In genomic region chr11:44480246-44480645, GRCm38 (mm10) we compare ENCODE assay signal across 22 mouse cellular contexts.
"Had no signal": no experiment of that assay in that cellular context is flagged by ENCODE, and none has a peak within 500 bp of the region (broad histone marks: within the 10 kb centered on the region; RNA-seq: fewer than 3 reads in every experiment).

No protein-coding gene starts in this region.

- H3K4me2 ChIP-seq: limb, embryonic 13.5 days; liver, embryonic 13.5 days; lung, embryonic 14.5 days; midbrain, embryonic 12.5 days; midbrain, embryonic 15.5 days; neural tube, embryonic 12.5 days; neural tube, embryonic 15.5 days had no signal

- H3K36me3 ChIP-seq: limb, embryonic 10.5 days; limb, embryonic 13.5 days; liver, embryonic 13.5 days; midbrain, embryonic 12.5 days; midbrain, embryonic 15.5 days; neural tube, embryonic 12.5 days; neural tube, embryonic 15.5 days had no signal

- H3K4me1 ChIP-seq: limb, embryonic 10.5 days; limb, embryonic 13.5 days; midbrain, embryonic 12.5 days; midbrain, embryonic 15.5 days; neural tube, embryonic 12.5 days; neural tube, embryonic 15.5 days had no signal

- H3K9me3 ChIP-seq: limb, embryonic 10.5 days; limb, embryonic 13.5 days; liver, embryonic 13.5 days; midbrain, embryonic 12.5 days; midbrain, embryonic 15.5 days; neural tube, embryonic 12.5 days; neural tube, embryonic 15.5 days had no signal

- DNase-seq: kidney, adult 2 months; kidney, postnatal 25 days; layer of hippocampus, adult 9-11 months; liver; liver, embryonic 13.5 days; lung, embryonic 14.5 days; retina, postnatal 1 day; right cerebral cortex, postnatal 25 days; thymus, adult 2 months; thymus, postnatal 14 days; thymus, postnatal 4 days had no signal

- H3K4me3 ChIP-seq: layer of hippocampus, adult 2 months; limb, embryonic 10.5 days; limb, embryonic 13.5 days; liver, embryonic 13.5 days; midbrain, embryonic 12.5 days; midbrain, embryonic 15.5 days; neural tube, embryonic 12.5 days; neural tube, embryonic 15.5 days had no signal

- ATAC-seq: lung, postnatal 0 days; midbrain, embryonic 15.5 days had no signal

- H3K9ac ChIP-seq: limb, embryonic 13.5 days; liver, embryonic 13.5 days; lung, embryonic 14.5 days; midbrain, embryonic 12.5 days; midbrain, embryonic 15.5 days; neural tube, embryonic 12.5 days; neural tube, embryonic 15.5 days had no signal

- H3K27ac ChIP-seq: kidney, postnatal 0 days; layer of hippocampus, adult 2 months; limb, embryonic 10.5 days; limb, embryonic 13.5 days; liver, embryonic 13.5 days; macrophage; midbrain, embryonic 12.5 days; midbrain, embryonic 15.5 days; neural tube, embryonic 12.5 days; neural tube, embryonic 15.5 days; stomach, postnatal 0 days had no signal

- H3K27me3 ChIP-seq: limb, embryonic 13.5 days; liver, embryonic 13.5 days; midbrain, embryonic 12.5 days; midbrain, embryonic 15.5 days; neural tube, embryonic 12.5 days; neural tube, embryonic 15.5 days had no signal
